Mouse (Mus musculus): Measurements from ENCODE around the gene Lrp8. TPM values are rescaled to one million over a fixed set of nuclear protein-coding genes. Genes with fewer than 3 reads are reported as not detected.

The Lrp8 gene
- polyA plus RNA-seq, 1 experiment: 10.2 TPM

GRCm38 (mm10) chr4:107828727-107829218, 26.7 kb downstream of the Lrp8 start:
- Histone ChIP-seq H3K4me3 (replicated peaks; ENCODE audit: control insufficient read depth, low read depth, low read length) (no peak overlapping the region), H3K27ac (ENCODE audit: control insufficient read depth, insufficient read depth, low read depth, low read length, poor library complexity) (no peak overlapping the region), H3K4me1 (ENCODE audit: control insufficient read depth, insufficient read depth, low read length) (no peaks in the 10 kb centered on the region; the same call in 1 of the 2 replicates)
- TF ChIP-seq CTCF (IDR thresholded peaks at IDR 0.05; ENCODE audit: control insufficient read depth, insufficient read depth, low read length) (no peak), POLR2A (IDR thresholded peaks at IDR 0.05; ENCODE audit: borderline replicate concordance, control insufficient read depth, low read depth, low read length) (no peak)
- WGBS: 27% methylated on average over 10 of the region's 10 CpGs

DNA sequence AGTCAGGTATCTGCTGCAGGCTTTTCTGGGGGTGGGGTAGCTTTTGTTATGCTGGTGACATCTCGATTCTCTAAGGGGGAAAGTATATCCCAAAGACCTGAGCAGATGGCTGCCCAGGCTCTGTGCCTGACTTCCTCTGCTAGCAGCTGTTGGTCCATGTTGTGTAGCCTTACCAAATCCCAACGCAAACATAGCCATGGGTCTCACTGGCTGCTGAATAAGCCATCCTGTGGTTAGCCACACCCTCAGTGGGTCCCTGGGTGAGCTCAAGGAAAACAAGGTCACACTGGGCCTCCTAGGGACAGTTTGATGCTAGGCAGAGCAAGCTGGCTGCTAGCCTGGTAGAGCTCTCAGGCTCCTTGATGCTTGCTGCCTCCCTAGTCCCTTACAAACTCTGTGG, 27.6 kb downstream of the Lrp8 start:
- WGBS: 16% methylated on average over 2 of the region's 2 CpGs
- Histone ChIP-seq H3K4me1 (ENCODE audit: control insufficient read depth, insufficient read depth, low read length) (no peaks in the 10 kb centered on the region; the same call in 1 of the 2 replicates), H3K27ac (ENCODE audit: control insufficient read depth, insufficient read depth, low read depth, low read length, poor library complexity) (no peak overlapping the region), H3K4me3 (replicated peaks; ENCODE audit: control insufficient read depth, low read depth, low read length) (no peak overlapping the region)
- TF ChIP-seq CTCF (IDR thresholded peaks at IDR 0.05; ENCODE audit: control insufficient read depth, insufficient read depth, low read length): no peak
- no peak for TF ChIP-seq POLR2A (IDR thresholded peaks at IDR 0.05; ENCODE audit: borderline replicate concordance, control insufficient read depth, low read depth, low read length)

DNA sequence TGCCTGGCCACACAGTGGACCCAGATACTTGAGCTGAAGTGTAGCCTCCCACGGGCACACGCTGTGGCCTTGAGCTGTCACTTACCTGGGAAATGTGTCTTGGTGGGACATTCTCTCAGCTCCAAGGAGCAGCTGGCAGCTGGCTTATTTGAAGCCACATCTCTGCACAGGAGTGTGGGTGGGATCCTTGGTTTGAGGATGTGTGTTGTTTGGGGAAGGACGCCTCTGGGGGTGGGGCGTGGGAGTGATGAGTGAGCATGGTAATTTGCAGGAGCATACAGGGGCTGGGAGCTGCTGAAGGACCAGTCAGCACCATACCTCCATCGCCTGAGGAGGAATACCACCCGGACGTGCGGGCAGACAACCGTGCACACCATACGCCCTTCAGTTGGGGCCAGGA, 28.1 kb downstream of the Lrp8 start:
- 81% methylated on average over 10 of the region's 10 CpGs for WGBS
- Histone ChIP-seq H3K27ac (ENCODE audit: control insufficient read depth, insufficient read depth, low read depth, low read length, poor library complexity) (no peak overlapping the region), H3K4me3 (replicated peaks; ENCODE audit: control insufficient read depth, low read depth, low read length) (no peak overlapping the region), H3K4me1 (ENCODE audit: control insufficient read depth, insufficient read depth, low read length) (no peaks in the 10 kb centered on the region; the same call in 1 of the 2 replicates)
- no peak for TF ChIP-seq POLR2A (IDR thresholded peaks at IDR 0.05; ENCODE audit: borderline replicate concordance, control insufficient read depth, low read depth, low read length)
- TF ChIP-seq CTCF (IDR thresholded peaks at IDR 0.05; ENCODE audit: control insufficient read depth, insufficient read depth, low read length): no peak

DNA sequence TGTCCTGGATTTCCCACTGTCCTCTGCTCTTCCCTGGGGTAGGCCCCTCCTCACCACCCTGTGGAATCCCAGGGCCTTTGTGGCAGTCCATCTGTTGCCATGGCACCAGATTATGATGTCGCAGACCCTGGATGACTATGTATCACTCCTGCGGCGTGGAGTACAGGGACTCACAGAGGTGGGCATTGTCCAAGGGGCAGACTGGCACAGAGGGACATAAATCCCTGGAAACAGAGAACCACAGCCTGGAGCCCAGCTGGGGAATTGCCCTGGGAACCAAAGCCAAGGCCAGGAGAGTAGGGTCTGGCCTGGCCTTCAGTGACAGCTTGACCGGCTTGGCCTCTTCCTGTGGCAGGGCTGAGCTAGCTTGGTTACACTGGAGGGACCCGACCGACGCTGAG, 28.8 kb downstream of the Lrp8 start:
- H3K27ac ChIP-seq (ENCODE audit: control insufficient read depth, insufficient read depth, low read depth, low read length, poor library complexity): no peak overlapping the region
- TF ChIP-seq CTCF (IDR thresholded peaks at IDR 0.05; ENCODE audit: control insufficient read depth, insufficient read depth, low read length) (no peak), POLR2A (IDR thresholded peaks at IDR 0.05; ENCODE audit: borderline replicate concordance, control insufficient read depth, low read depth, low read length) (no peak)
- no peaks in the 10 kb centered on the region; the same call in 1 of the 2 replicates for H3K4me1 ChIP-seq (ENCODE audit: control insufficient read depth, insufficient read depth, low read length)
- H3K4me3 ChIP-seq (replicated peaks; ENCODE audit: control insufficient read depth, low read depth, low read length): no peak overlapping the region
- WGBS: 90% methylated on average over 7 of the region's 7 CpGs

GRCm38 (mm10) chr4:107831678-107832077, 29.6 kb downstream of the Lrp8 start:
- Histone ChIP-seq H3K4me1 (ENCODE audit: control insufficient read depth, insufficient read depth, low read length) (no peaks in the 10 kb centered on the region; the same call in 1 of the 2 replicates), H3K27ac (ENCODE audit: control insufficient read depth, insufficient read depth, low read depth, low read length, poor library complexity) (no peak overlapping the region), H3K4me3 (replicated peaks; ENCODE audit: control insufficient read depth, low read depth, low read length) (no peak overlapping the region)
- WGBS: 87% methylated on average over 6 of the region's 6 CpGs
- TF ChIP-seq POLR2A (IDR thresholded peaks at IDR 0.05; ENCODE audit: borderline replicate concordance, control insufficient read depth, low read depth, low read length) (no peak), CTCF (IDR thresholded peaks at IDR 0.05; ENCODE audit: control insufficient read depth, insufficient read depth, low read length) (no peak)

DNA sequence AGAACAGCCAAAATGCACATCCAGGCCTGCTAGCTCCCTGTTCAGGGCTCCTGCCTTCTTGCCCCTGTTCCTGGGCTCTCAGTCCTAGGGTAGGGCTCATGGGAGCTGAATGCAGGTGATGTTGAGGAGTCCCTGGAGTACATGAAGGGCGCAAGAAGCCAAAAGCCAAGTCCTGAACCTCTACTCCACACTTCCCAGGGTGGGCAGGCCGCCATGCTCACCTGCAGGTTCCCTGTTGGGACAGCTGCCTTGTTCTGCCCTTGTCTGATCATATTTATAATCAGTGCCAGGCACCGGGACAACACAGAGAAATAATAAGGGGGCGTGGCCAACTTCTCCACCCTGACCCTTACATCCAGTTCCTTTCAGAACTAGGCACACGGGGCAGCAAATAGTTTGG, 31.5 kb downstream of the Lrp8 start:
- 83% methylated on average over 5 of the region's 5 CpGs for WGBS
- H3K4me1 ChIP-seq (ENCODE audit: control insufficient read depth, insufficient read depth, low read length): no peaks in the 10 kb centered on the region; the same call in 1 of the 2 replicates
- H3K4me3 ChIP-seq (replicated peaks; ENCODE audit: control insufficient read depth, low read depth, low read length): no peak overlapping the region
- TF ChIP-seq POLR2A (IDR thresholded peaks at IDR 0.05; ENCODE audit: borderline replicate concordance, control insufficient read depth, low read depth, low read length) (no peak), CTCF (IDR thresholded peaks at IDR 0.05; ENCODE audit: control insufficient read depth, insufficient read depth, low read length) (no peak)
- H3K27ac ChIP-seq (ENCODE audit: control insufficient read depth, insufficient read depth, low read depth, low read length, poor library complexity): no peak overlapping the region

- TF ChIP-seq POLR2A (IDR thresholded peaks at IDR 0.05; ENCODE audit: borderline replicate concordance, control insufficient read depth, low read depth, low read length): no peak
- no peak for TF ChIP-seq CTCF (IDR thresholded peaks at IDR 0.05; ENCODE audit: control insufficient read depth, insufficient read depth, low read length)
- Histone ChIP-seq H3K4me1 (ENCODE audit: control insufficient read depth, insufficient read depth, low read length) (no peaks in the 10 kb centered on the region), H3K27ac (ENCODE audit: control insufficient read depth, insufficient read depth, low read depth, low read length, poor library complexity) (no peak overlapping the region), H3K4me3 (replicated peaks; ENCODE audit: control insufficient read depth, low read depth, low read length) (no peak overlapping the region)
- 88% methylated on average over 22 of the region's 22 CpGs for WGBS
Observed at GRCm38 (mm10) chr4:107834643-107835314, 32.7 kb downstream of the Lrp8 start.

- no peak overlapping the region for H3K27ac ChIP-seq (ENCODE audit: control insufficient read depth, insufficient read depth, low read depth, low read length, poor library complexity)
- TF ChIP-seq POLR2A (IDR thresholded peaks at IDR 0.05; ENCODE audit: borderline replicate concordance, control insufficient read depth, low read depth, low read length) (no peak), CTCF (IDR thresholded peaks at IDR 0.05; ENCODE audit: control insufficient read depth, insufficient read depth, low read length) (no peak)
- H3K4me3 ChIP-seq (replicated peaks; ENCODE audit: control insufficient read depth, low read depth, low read length): no peak overlapping the region
- H3K4me1 ChIP-seq (ENCODE audit: control insufficient read depth, insufficient read depth, low read length): no peaks in the 10 kb centered on the region
- WGBS: 83% methylated on average over 5 of the region's 5 CpGs
Observed at GRCm38 (mm10) chr4:107835508-107835909, 33.4 kb downstream of the Lrp8 start.
